Mouse (Mus musculus): ENCODE data around the gene Ube2m.

- TF ChIP-seq POLR2A (IDR thresholded peaks at IDR 0.05; ENCODE audit: low read depth, low read length) (no peak), CTCF (conservative IDR thresholded peaks at IDR 0.05 in 1 of 2, IDR thresholded peaks at IDR 0.05 in 1 of 2; ENCODE audit: low read depth in 2 of 2, low read length in 2 of 2) (no peak), JUN (IDR thresholded peaks at IDR 0.05; ENCODE audit: insufficient read depth, low read depth, low read length) (no peak), NRF1 (IDR thresholded peaks at IDR 0.05; ENCODE audit: low read depth, low read length) (no peak), KAT2A (IDR thresholded peaks at IDR 0.05; ENCODE audit: insufficient replicate concordance, low read length) (no peak), E2F4 (IDR thresholded peaks at IDR 0.05; ENCODE audit: insufficient replicate concordance, low read depth, low read length) (no peak), EP300 (IDR thresholded peaks at IDR 0.05; ENCODE audit: low read length) (no peak), CHD1 (IDR thresholded peaks at IDR 0.05; ENCODE audit: low read depth, low read length) (no peak)
These were observed 14.9 kb upstream of the Ube2m start for GRCm38 (mm10) chr7:13053001-13053400.

All from CH12.LX (cell line).